Mouse (Mus musculus) liver, postnatal 0 days (tissue): ENCODE measurements around the gene Sft2d1.

ENCODE experiments used
- CTCF ChIP-seq: sonication (generic); IDR thresholded peaks from 2 replicates; pipeline ENCODE4 v1.5.1; 2016; ENCODE audit warnings: antibody characterized with exemption, low read depth
- EP300 ChIP-seq: IDR thresholded peaks from 2 replicates; pipeline ENCODE4 v1.6.1; 2016; ENCODE audit warnings: antibody characterized with exemption, low read depth, mild to moderate bottlenecking

DNA sequence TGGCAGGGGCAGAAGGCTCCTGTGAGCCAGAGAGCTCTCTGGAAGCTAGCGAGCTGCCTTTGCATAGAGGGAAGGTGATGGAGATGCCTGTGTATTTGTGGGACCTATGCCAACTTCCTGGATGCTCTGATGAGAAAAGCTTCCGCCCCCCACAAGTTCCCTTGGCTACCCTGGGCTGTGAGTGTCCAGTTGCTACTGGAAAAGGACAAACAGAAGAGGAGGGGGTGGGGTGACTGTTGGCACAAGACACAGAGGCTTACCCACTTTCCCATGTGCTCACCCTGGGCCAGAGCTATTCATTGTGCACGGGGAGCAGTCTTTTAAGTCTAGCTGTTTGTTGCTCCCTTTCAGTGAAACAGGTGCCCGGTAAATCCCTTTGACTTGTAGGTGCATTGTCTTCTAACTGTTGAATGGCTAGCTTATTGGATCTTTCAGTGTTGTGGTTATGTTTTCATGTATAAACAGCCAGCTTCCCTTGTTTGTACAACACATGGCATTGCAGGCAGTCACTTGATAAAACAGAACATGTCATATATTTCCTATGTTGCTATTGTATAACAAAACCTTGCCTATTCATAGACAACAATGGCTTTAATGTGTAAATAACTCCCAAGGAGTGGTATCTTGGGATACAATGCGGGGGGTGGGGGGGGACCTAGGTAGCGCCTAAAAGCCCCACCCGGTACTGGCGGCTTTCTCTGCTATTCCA lies 28.9 kb downstream of the Sft2d1 start:
- TF ChIP-seq EP300 (no peak), CTCF (no peak)
